Mouse (Mus musculus) stomach, embryonic 15.5 days (tissue): ENCODE data around the gene Erp27. TPM values are rescaled to one million over a fixed set of nuclear protein-coding genes. Genes with fewer than 3 reads are reported as not detected.

Experiments
- ATAC-seq: fragments of 200-750 bp; cut with Nextera tagmentation; 2 replicates; pipeline ENCODE4 v1.8.0; 2017; ENCODE audit warnings: low read depth, moderate number of reproducible peaks, moderate TSS enrichment; ENCODE audit not compliant: insufficient read depth, low FRiP score
- H3K27ac ChIP-seq: fragments of 300-500 bp; sonication (generic); 2 replicates; pipeline ENCODE4 v1.5.1; 2015; ENCODE audit warnings: mild to moderate bottlenecking, inconsistent platforms
- H3K27me3 ChIP-seq: fragments of 300-500 bp; sonication (generic); replicated peaks from 2 replicates; pipeline ENCODE4 v1.6.1; 2015; ENCODE audit warnings: inconsistent platforms
- H3K36me3 ChIP-seq: fragments of 300-500 bp; sonication (generic); 2 replicates; pipeline ENCODE4 v1.6.1; 2015; ENCODE audit warnings: inconsistent platforms
- H3K4me1 ChIP-seq: fragments of 300-500 bp; sonication (generic); 2 replicates; pipeline ENCODE4 v1.6.1; 2015; ENCODE audit warnings: inconsistent platforms
- H3K4me2 ChIP-seq: fragments of 300-500 bp; sonication (generic); 2 replicates; pipeline ENCODE4 v1.6.1; 2015; ENCODE audit warnings: mild to moderate bottlenecking, inconsistent platforms
- H3K4me3 ChIP-seq: fragments of 300-500 bp; sonication (generic); replicated peaks from 2 replicates; pipeline ENCODE4 v1.5.1; 2015; ENCODE audit warnings: inconsistent platforms
- H3K9ac ChIP-seq: fragments of 300-500 bp; sonication (generic); 2 replicates; pipeline ENCODE4 v1.6.1; 2015; ENCODE audit warnings: inconsistent platforms
- H3K9me3 ChIP-seq: fragments of 300-500 bp; sonication (generic); 2 replicates; pipeline ENCODE4 v1.6.1; 2016; ENCODE audit warnings: inconsistent platforms
- whole genome bisulfite sequencing: fragments of 180-500 bp; shearing (Covaris S2); methylation state at CpG from one replicate; pipeline ENCODE4 v1.1.7; 2015; 5-methylcytosine and 5-hydroxymethylcytosine counted together
- polyA plus RNA-seq: library from polyadenylated mRNA; unstranded; fragments of >200 nt; fragmentation: Nextera tagmentation; extraction: Ambion mirVana; gene quantifications from 2 replicates; pipeline ENCODE4 v1.2.1, GENCODE M21; 2015

Gene Erp27
- polyA plus RNA-seq, 1 experiment from 2014 or later = 40.1 TPM

- H3K4me2 ChIP-seq = 0 out of 2 replicates have a peak overlapping the region, but pooled peaks have one; percentile 2
- no peak for ATAC-seq
- no peak overlapping the region for H3K9ac ChIP-seq
- H3K4me1 ChIP-seq = peaks cover 3% of the 10 kb centered on the region; the same call in 1 of the 2 replicates
- no peak overlapping the region; the same call in 1 of the 2 replicates for H3K27ac ChIP-seq
- H3K4me3 ChIP-seq = no peak overlapping the region
- H3K27me3 ChIP-seq = no peaks in the 10 kb centered on the region
- H3K36me3 ChIP-seq = no peaks in the 10 kb centered on the region
- 36% methylated on average over 16 of the region's 16 CpGs for WGBS
- H3K9me3 ChIP-seq = no peaks in the 10 kb centered on the region
Observed at GRCm38 (mm10) chr6:136920320-136921257, 1.4 kb downstream of the Erp27 start.

- ATAC-seq = no peak
- Histone ChIP-seq H3K4me2 (no peak overlapping the region), H3K4me3 (no peak overlapping the region), H3K9me3 (no peaks in the 10 kb centered on the region), H3K27me3 (no peaks in the 10 kb centered on the region), H3K9ac (no peak overlapping the region), H3K27ac (no peak overlapping the region), H3K36me3 (no peaks in the 10 kb centered on the region), H3K4me1 (peaks cover 11% of the 10 kb centered on the region; the same call in 1 of the 2 replicates)
- 20% methylated on average over 2 of the region's 2 CpGs for WGBS
Observed at GRCm38 (mm10) chr6:136917885-136918284, 4.1 kb downstream of the Erp27 start.

- H3K4me3 ChIP-seq = no peak overlapping the region
- no peak overlapping the region for H3K27ac ChIP-seq
- no peak overlapping the region for H3K9ac ChIP-seq
- H3K36me3 ChIP-seq = no peaks in the 10 kb centered on the region
- no peaks in the 10 kb centered on the region for H3K9me3 ChIP-seq
- H3K4me2 ChIP-seq = no peak overlapping the region
- ATAC-seq = no peak
- WGBS = 78% methylated on average over 8 of the region's 8 CpGs
- peaks cover 11% of the 10 kb centered on the region for H3K4me1 ChIP-seq
- H3K27me3 ChIP-seq = no peaks in the 10 kb centered on the region
Observed at GRCm38 (mm10) chr6:136915721-136916395, 6.1 kb downstream of the Erp27 start.

GRCm38 (mm10) chr6:136914234-136914633 is 7.7 kb downstream of the Erp27 start:
- 85% methylated on average over 6 of the region's 6 CpGs for whole genome bisulfite sequencing
- H3K4me2 ChIP-seq = no peak overlapping the region
- H3K9ac ChIP-seq = no peak overlapping the region
- peak overlapping the region; percentile 90; the same call in 1 of the 2 replicates for H3K27ac ChIP-seq
- H3K27me3 ChIP-seq = no peaks in the 10 kb centered on the region
- no peaks in the 10 kb centered on the region for H3K9me3 ChIP-seq
- H3K4me3 ChIP-seq = no peak overlapping the region
- no peaks in the 10 kb centered on the region for H3K36me3 ChIP-seq
- peaks cover 7% of the 10 kb centered on the region for H3K4me1 ChIP-seq
- no peak for ATAC-seq

DNA sequence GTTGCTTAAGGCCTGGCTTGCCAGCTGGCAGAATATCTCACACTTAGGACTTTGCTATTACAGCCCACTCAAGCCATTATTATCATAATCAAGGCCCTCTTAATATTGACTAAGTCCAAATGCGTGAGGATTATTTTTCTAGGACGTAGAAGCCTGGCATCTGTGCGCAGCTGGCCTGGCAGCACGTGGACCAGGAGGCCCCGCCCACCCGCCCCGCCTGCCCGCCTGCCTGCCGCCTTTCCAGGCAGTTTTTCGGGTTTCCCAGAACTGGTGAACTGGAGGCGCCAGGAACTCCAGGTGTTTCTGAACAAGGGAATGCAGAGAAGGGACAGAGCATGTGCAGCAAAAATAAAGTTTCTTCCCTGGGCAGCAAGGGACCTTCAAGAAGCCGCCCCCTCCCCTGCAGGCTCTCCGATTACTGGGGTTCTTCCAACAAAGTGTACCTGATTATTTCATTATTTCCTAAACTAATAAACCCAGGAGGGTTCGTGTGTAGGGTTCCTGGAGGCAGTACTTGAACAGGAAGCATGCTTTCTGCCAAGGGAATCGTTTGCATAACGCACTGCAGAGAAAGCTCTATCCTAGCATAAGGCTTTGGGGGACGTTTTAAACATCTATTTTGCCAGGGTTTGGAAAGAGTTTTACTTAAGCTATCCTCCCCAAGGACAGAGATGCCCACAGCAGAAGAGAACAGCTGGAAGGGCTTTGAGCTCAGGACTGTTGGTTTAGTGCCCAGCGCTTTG is 8.4 kb downstream of the Erp27 start:
- Histone ChIP-seq H3K9ac (no peak overlapping the region), H3K4me3 (no peak overlapping the region)
- 9% methylated on average over 18 of the region's 18 CpGs for WGBS

DNA sequence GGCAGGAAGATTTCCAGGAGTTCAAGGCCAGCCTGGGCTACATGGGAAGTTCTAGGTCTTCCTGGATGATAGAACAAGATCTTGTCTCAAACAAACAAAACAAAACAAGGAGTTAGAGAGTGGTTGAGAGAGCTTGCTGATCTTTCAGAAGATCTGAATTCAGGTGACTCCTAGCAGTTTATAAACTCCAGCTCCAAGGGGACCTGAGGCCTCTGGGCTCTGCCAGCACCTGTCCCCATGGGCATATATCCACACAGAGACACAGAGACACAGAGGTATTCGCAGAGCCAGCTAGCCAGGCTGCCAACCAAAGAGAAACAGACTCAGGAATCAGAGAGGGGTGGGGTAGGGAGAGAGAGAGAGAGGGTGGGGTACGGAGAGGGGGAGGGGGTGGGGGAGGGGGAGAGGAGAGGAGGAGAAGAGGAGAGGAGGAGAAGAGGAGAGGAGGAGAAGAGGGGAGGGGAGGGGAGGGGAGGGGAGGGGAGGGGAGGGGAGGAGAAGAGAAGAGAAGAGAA is 9.2 kb downstream of the Erp27 start:
- Histone ChIP-seq H3K9ac (no peak overlapping the region), H3K27me3 (no peaks in the 10 kb centered on the region)
- no peak for ATAC-seq

More for the DNA sequence above, 8.4 kb downstream of the Erp27 start:
- H3K9me3 ChIP-seq = no peaks in the 10 kb centered on the region
- H3K27me3 ChIP-seq = no peaks in the 10 kb centered on the region
- H3K4me2 ChIP-seq = peak overlapping the region; percentile 32
- peak overlapping the region; percentile 90 for H3K27ac ChIP-seq
- peaks cover 7% of the 10 kb centered on the region for H3K4me1 ChIP-seq
- no peaks in the 10 kb centered on the region for H3K36me3 ChIP-seq
- peak; percentile 54; the same call in 1 of the 2 replicates for ATAC-seq

DNA sequence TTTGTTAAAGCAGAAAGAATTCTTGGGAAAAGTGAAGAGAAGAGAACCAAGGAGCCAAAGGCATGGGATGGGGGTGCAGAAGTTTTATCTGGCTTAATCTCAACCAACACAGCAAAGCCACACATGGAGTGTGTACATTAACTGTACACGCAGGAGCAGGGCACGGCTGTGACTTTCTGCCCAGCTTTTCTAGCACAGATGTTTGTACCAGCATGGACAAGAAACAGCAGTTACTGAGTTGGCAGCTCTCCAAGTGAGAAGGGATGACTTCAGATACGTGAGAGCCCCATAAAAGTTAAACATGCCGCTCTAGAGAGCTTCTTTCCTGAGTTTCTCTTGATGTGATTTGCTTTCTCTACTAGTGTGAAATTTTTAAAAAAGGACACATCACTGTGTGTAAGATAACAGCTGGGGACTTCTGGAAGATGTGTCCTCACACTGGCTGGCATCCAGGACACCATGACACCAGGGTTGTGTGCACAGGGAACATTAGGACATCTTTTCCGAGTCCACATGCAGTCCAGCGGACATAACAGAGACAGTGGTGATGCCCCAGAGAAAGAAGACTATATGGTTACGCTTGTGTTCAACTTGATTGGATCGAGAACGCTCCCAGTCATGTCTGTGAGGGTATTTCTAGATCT is 11.6 kb downstream of the Erp27 start:
- no peak overlapping the region for H3K4me2 ChIP-seq
- no peak overlapping the region for H3K9ac ChIP-seq
- no peaks in the 10 kb centered on the region for H3K36me3 ChIP-seq
- peak overlapping the region; percentile 82 for H3K27ac ChIP-seq
- H3K9me3 ChIP-seq = no peaks in the 10 kb centered on the region
- WGBS = 52% methylated on average over 9 of the region's 9 CpGs
- H3K4me1 ChIP-seq = peaks cover 11% of the 10 kb centered on the region
- ATAC-seq = peak; percentile 61; the same call in 1 of the 2 replicates
- H3K27me3 ChIP-seq = no peaks in the 10 kb centered on the region
- H3K4me3 ChIP-seq = no peak overlapping the region

More for the DNA sequence above, 9.2 kb downstream of the Erp27 start:
- H3K36me3 ChIP-seq = no peaks in the 10 kb centered on the region
- H3K4me2 ChIP-seq = no peak overlapping the region
- H3K9me3 ChIP-seq = no peaks in the 10 kb centered on the region
- peak overlapping the region; percentile 63; the same call in 1 of the 2 replicates for H3K27ac ChIP-seq
- 79% methylated on average over 1 of the region's 2 CpGs for WGBS
- no peak overlapping the region for H3K4me3 ChIP-seq
- H3K4me1 ChIP-seq = peaks cover 7% of the 10 kb centered on the region

- 0 out of 2 replicates have a peak overlapping the region, but pooled peaks have one; percentile 4 for H3K27ac ChIP-seq
- WGBS = 74% methylated on average over 10 of the region's 10 CpGs
- H3K4me2 ChIP-seq = no peak overlapping the region
- ATAC-seq = no peak
- H3K27me3 ChIP-seq = no peaks in the 10 kb centered on the region
- H3K4me3 ChIP-seq = no peak overlapping the region
- H3K9ac ChIP-seq = no peak overlapping the region
- H3K36me3 ChIP-seq = no peaks in the 10 kb centered on the region
- no peaks in the 10 kb centered on the region for H3K9me3 ChIP-seq
- peaks cover 3% of the 10 kb centered on the region; the same call in 1 of the 2 replicates for H3K4me1 ChIP-seq
Observed at GRCm38 (mm10) chr6:136906937-136907293, 15.1 kb downstream of the Erp27 start.

GRCm38 (mm10) chr6:136906283-136906936 is 15.6 kb downstream of the Erp27 start:
- H3K9me3 ChIP-seq = no peaks in the 10 kb centered on the region

GRCm38 (mm10) chr6:136903885-136904470 is 18.0 kb downstream of the Erp27 start:
- Histone ChIP-seq H3K36me3 (no peaks in the 10 kb centered on the region), H3K4me2 (no peak overlapping the region), H3K4me1 (0 out of 2 replicates have a peak, but pooled peaks cover 3% of the 10 kb centered on the region), H3K27ac (no peak overlapping the region), H3K9me3 (no peaks in the 10 kb centered on the region), H3K4me3 (no peak overlapping the region), H3K27me3 (no peaks in the 10 kb centered on the region), H3K9ac (no peak overlapping the region)
- no peak for ATAC-seq
- WGBS = 65% methylated on average over 8 of the region's 8 CpGs

More at GRCm38 (mm10) chr6:136906283-136906936, 15.6 kb downstream of the Erp27 start:
- H3K27me3 ChIP-seq = no peaks in the 10 kb centered on the region
- WGBS = 65% methylated on average over 19 of the region's 19 CpGs
- no peak for ATAC-seq
- no peak overlapping the region for H3K4me2 ChIP-seq
- H3K36me3 ChIP-seq = no peaks in the 10 kb centered on the region
- no peak overlapping the region for H3K9ac ChIP-seq
- H3K4me3 ChIP-seq = no peak overlapping the region
- 0 out of 2 replicates have a peak overlapping the region, but pooled peaks have one; percentile 8 for H3K27ac ChIP-seq
- peaks cover 3% of the 10 kb centered on the region; the same call in 1 of the 2 replicates for H3K4me1 ChIP-seq
